Mouse (Mus musculus) macrophage (primary cell): ENCODE measurements at regions not wholly inside any gene's neighbourhood (a gene's known extent, or its start where the extent isn't known, plus 50 kb on each side); places are given as distances from the start of the nearest gene placed in this dataset.

Experiments
- H3K27ac ChIP-seq: fragments of 350-480 bp; formaldehyde crosslinking; 2 replicates; pipeline ENCODE4 v1.9.0; 2021
- H3K36me3 ChIP-seq: fragments of 350-480 bp; formaldehyde crosslinking; 2 replicates; pipeline ENCODE4 v1.9.0; 2021; ENCODE audit errors: inconsistent target
- H3K4me3 ChIP-seq: fragments of 350-480 bp; formaldehyde crosslinking; 2 replicates; pipeline ENCODE4 v1.9.0; 2021; ENCODE audit errors: inconsistent target
- H3K79me2 ChIP-seq: fragments of 350-480 bp; formaldehyde crosslinking; 2 replicates; pipeline ENCODE4 v1.9.0; 2021; ENCODE audit errors: inconsistent target
- WGBS: methylation state at CpG from one replicate; pipeline ENCODE4 v1.1.7; 2026; ENCODE audit warnings: inconsistent platforms; ENCODE audit not compliant: missing documents; 5-methylcytosine and 5-hydroxymethylcytosine counted together

DNA sequence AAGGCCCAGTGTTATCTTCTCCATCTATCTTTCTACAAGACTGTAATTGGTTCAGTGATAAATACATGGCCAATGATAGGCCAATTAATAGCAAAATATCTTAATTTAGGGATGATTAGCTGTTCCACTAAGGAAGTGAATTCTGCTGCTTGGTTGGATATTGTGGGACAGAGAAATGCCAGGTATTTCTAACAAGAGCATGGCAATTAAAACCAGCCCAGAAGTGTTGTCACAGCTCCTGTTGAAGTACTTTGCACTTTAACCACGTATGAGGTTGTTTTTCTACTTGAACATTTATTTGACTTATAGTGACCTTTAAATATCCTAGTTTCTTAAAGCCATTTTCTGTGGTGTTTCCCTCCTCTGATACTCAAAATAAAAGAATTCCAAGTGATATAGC, 65.7 kb upstream of the Acsl4 start:
- H3K36me3 ChIP-seq, result no peaks in the 10 kb centered on the region
- H3K4me3 ChIP-seq, result no peak overlapping the region
- H3K79me2 ChIP-seq, result no peaks in the 10 kb centered on the region
- 100% methylated on average over 1 of the region's 1 CpGs for WGBS
- no peak overlapping the region for H3K27ac ChIP-seq

GRCm38 (mm10) chrX:142464174-142464573, 73.8 kb upstream of the Acsl4 start:
- Histone ChIP-seq H3K27ac (no peak overlapping the region), H3K4me3 (no peak overlapping the region), H3K36me3 (no peaks in the 10 kb centered on the region), H3K79me2 (no peaks in the 10 kb centered on the region)
- 9% methylated on average over 1 of the region's 2 CpGs for WGBS

- Histone ChIP-seq H3K79me2 (no peaks in the 10 kb centered on the region), H3K27ac (no peak overlapping the region), H3K4me3 (no peak overlapping the region), H3K36me3 (no peaks in the 10 kb centered on the region)
- 80% methylated on average over 6 of the region's 6 CpGs for WGBS
These were observed 74.4 kb upstream of the Acsl4 start for GRCm38 (mm10) chrX:142464756-142465155.

DNA sequence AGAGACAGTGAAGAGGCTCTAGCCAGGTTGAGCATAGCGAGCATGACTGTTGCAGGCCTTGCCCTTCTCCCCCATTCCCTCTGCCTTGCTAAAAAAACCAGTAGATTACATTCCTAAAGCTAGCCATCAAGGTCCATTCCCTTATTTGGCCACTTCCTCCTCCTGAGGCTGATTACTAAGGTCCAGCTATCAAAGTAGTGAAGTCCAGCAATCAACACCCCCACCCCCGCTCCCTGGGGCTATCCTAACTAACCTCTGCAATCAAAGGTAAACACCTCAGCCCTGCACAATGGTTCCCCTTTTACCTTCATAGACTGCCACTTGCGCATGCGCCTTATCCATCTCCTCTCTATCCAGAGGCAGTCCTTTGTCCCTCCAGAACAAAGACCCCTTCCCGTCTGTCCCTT, 77.5 kb upstream of the Acsl4 start:
- H3K27ac ChIP-seq, result no peak overlapping the region
- no peaks in the 10 kb centered on the region for H3K79me2 ChIP-seq
- H3K36me3 ChIP-seq, result no peaks in the 10 kb centered on the region
- no peak overlapping the region for H3K4me3 ChIP-seq
- 81% methylated on average over 5 of the region's 5 CpGs for WGBS

GRCm38 (mm10) chrX:142468388-142468787, 78.1 kb upstream of the Acsl4 start:
- Histone ChIP-seq H3K79me2 (no peaks in the 10 kb centered on the region), H3K4me3 (no peak overlapping the region), H3K36me3 (no peaks in the 10 kb centered on the region), H3K27ac (no peak overlapping the region)
- WGBS, result 67% methylated on average over 4 of the region's 4 CpGs

GRCm38 (mm10) chrX:142469048-142469634, 78.8 kb upstream of the Acsl4 start:
- H3K36me3 ChIP-seq, result no peaks in the 10 kb centered on the region
- 45% methylated on average over 7 of the region's 7 CpGs for WGBS
- H3K27ac ChIP-seq, result no peak overlapping the region
- no peaks in the 10 kb centered on the region for H3K79me2 ChIP-seq
- H3K4me3 ChIP-seq, result no peak overlapping the region

GRCm38 (mm10) chrX:142470083-142470482, 79.7 kb upstream of the Acsl4 start:
- Histone ChIP-seq H3K79me2 (no peaks in the 10 kb centered on the region), H3K4me3 (no peak overlapping the region), H3K36me3 (no peaks in the 10 kb centered on the region), H3K27ac (no peak overlapping the region)
- 100% methylated on average over 1 of the region's 1 CpGs for WGBS

DNA sequence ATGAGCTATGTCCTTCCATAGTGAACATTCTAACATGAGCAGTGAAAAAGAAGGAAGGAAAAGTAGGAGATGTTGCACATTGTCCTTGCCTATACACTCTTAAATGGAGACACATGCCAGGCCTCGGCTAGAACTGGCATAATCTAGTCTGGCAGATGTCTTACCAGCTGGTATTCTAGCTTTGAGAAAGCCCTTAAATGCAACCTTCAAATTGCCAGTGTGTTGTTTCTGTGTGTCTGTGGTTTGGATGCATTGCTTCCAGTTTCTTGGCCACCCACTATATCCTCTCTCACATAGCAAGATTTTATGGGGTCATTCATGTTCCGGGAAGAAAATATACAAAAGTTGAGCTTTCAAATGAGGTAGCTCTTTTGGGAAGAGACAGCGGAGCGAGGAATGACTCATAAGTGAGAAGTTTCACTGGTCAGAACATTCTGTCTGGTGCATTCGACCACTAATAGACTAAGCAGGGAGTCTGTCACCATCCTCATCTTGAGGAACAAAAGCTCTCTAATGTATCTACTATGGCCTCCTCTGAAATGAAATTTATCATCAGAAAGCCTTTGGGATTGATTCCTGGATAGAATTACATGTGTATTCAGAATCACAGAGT, 91.0 kb upstream of the Acsl4 start:
- no peak overlapping the region for H3K4me3 ChIP-seq
- H3K27ac ChIP-seq, result no peak overlapping the region
- no peaks in the 10 kb centered on the region for H3K79me2 ChIP-seq
- H3K36me3 ChIP-seq, result no peaks in the 10 kb centered on the region
- 82% methylated on average over 5 of the region's 5 CpGs for WGBS

- Histone ChIP-seq H3K4me3 (no peak overlapping the region), H3K36me3 (no peaks in the 10 kb centered on the region), H3K27ac (no peak overlapping the region), H3K79me2 (no peaks in the 10 kb centered on the region)
- 92% methylated on average over 4 of the region's 4 CpGs for WGBS
These were observed 97.7 kb upstream of the Acsl4 start for GRCm38 (mm10) chrX:142488078-142488477.

- 85% methylated on average over 7 of the region's 8 CpGs for WGBS
- Histone ChIP-seq H3K4me3 (no peak overlapping the region), H3K79me2 (no peaks in the 10 kb centered on the region), H3K27ac (no peak overlapping the region), H3K36me3 (no peaks in the 10 kb centered on the region)
These were observed 99.9 kb upstream of the Acsl4 start for GRCm38 (mm10) chrX:142490093-142490717.

DNA sequence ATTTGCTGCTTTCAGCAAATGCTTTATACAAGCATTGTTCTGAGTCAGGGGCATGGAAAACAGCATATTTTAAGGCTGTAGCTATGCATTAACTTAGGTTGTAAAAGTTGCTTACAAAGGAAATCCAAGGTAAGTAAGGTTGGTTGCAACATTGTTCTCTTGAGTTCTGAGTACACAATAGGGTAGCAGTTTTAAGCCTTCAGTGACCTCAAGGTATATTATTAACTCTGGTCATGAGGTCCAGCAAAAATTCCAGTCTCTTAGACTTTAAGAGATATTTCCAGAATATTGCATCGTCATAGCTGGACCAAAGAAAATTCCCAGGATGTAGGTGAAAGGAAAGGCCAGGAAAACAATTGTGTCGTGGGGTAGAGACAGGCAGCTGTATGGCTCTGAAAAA, 110.8 kb upstream of the Acsl4 start:
- no peak overlapping the region for H3K27ac ChIP-seq
- H3K4me3 ChIP-seq, result no peak overlapping the region
- WGBS, result 88% methylated on average over 2 of the region's 2 CpGs
- no peaks in the 10 kb centered on the region for H3K36me3 ChIP-seq
- no peaks in the 10 kb centered on the region for H3K79me2 ChIP-seq

GRCm38 (mm10) chrX:142504962-142505361, 114.6 kb upstream of the Acsl4 start:
- Histone ChIP-seq H3K4me3 (no peak overlapping the region), H3K79me2 (no peaks in the 10 kb centered on the region), H3K36me3 (no peaks in the 10 kb centered on the region), H3K27ac (no peak overlapping the region)
- 90% methylated on average over 2 of the region's 2 CpGs for WGBS

- Histone ChIP-seq H3K79me2 (no peaks in the 10 kb centered on the region), H3K36me3 (no peaks in the 10 kb centered on the region)
These were observed 117.1 kb upstream of the Acsl4 start for GRCm38 (mm10) chrX:142507475-142507874.

GRCm38 (mm10) chrX:142516406-142517131, 126.2 kb upstream of the Acsl4 start:
- H3K27ac ChIP-seq, result no peak overlapping the region
- no peaks in the 10 kb centered on the region for H3K79me2 ChIP-seq
- no peaks in the 10 kb centered on the region for H3K36me3 ChIP-seq
- H3K4me3 ChIP-seq, result no peak overlapping the region
- 96% methylated on average over 5 of the region's 5 CpGs for WGBS

More at GRCm38 (mm10) chrX:142507475-142507874, 117.1 kb upstream of the Acsl4 start:
- Histone ChIP-seq H3K27ac (no peak overlapping the region), H3K4me3 (no peak overlapping the region)

DNA sequence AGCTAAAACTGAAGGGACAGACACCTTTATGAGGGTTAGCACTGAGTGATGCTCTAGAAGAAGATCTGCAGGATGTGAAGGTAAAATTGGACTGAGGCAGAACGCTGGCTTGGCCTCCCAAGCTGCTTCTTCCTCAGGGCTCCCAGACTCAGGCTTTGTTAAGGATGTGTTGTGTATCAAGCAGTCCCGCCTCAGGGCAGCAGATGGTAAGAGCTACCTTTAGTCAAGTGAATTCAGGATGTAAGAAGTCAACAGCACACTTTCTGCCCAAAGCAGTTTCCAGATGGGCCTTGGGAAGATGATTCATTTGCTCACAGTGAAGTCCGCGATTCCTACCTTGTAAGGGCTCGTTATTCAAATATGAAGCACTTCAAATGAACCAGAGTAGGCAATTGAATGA, 126.9 kb upstream of the Acsl4 start:
- no peak overlapping the region for H3K4me3 ChIP-seq
- WGBS, result 90% methylated on average over 5 of the region's 5 CpGs
- no peak overlapping the region for H3K27ac ChIP-seq
- H3K36me3 ChIP-seq, result no peaks in the 10 kb centered on the region
- H3K79me2 ChIP-seq, result no peaks in the 10 kb centered on the region
